Mouse (Mus musculus): ENCODE results near the gene Tcp10c. TPM values are rescaled to one million over a fixed set of nuclear protein-coding genes. Genes with fewer than 3 reads are reported as not detected.
"Not testable (repeated sequence)": the region's sequence is repeated elsewhere in the genome, so short reads cannot be mapped to it uniquely, and the experiment has no call there.

Tcp10c gene
- polyA plus RNA-seq, 1 experiment from 2014 or later = not detected

DNA sequence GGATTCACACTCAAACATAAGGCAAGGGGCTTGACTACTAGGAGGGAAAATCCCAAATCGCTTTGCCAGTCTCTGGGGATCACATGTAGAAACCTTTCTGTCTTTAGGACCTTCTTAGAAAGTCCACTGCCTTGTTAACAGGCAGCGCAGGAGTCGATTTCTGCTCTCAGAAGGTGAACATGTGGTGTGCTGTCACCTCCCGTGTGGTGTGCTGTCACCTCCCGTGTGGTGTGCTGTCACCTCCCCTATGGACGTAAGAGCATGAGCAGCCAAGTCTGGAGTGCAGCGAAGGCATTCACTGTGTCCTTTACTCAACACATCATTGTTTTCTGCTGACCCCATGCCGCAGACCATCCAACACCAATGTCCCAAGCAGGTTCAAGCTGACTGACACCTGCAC lies 1.1 kb upstream of the Tcp10c start:
- not testable (repeated sequence) for H3K36me3 ChIP-seq; H3K9ac ChIP-seq (replicated peaks); ATAC-seq (replicated peaks); H3K4me3 ChIP-seq; H3K4me1 ChIP-seq; H3K27me3 ChIP-seq; H3K4me2 ChIP-seq (replicated peaks); H3K27ac ChIP-seq (replicated peaks); H3K9me3 ChIP-seq
- 87% methylated on average over 8 of the region's 8 CpGs for WGBS

- ATAC-seq (replicated peaks) = 0 out of 2 replicates have a peak, but pooled peaks have one; percentile 26
- not testable (repeated sequence) for H3K9me3 ChIP-seq; H3K36me3 ChIP-seq; H3K9ac ChIP-seq (replicated peaks); H3K27me3 ChIP-seq; H3K27ac ChIP-seq (replicated peaks); H3K4me2 ChIP-seq (replicated peaks); H3K4me1 ChIP-seq; H3K4me3 ChIP-seq
- 88% methylated on average over 2 of the region's 2 CpGs for WGBS
Measured at GRCm38 (mm10) chr17:13362489-13362888, 8.1 kb downstream of the Tcp10c start.

DNA sequence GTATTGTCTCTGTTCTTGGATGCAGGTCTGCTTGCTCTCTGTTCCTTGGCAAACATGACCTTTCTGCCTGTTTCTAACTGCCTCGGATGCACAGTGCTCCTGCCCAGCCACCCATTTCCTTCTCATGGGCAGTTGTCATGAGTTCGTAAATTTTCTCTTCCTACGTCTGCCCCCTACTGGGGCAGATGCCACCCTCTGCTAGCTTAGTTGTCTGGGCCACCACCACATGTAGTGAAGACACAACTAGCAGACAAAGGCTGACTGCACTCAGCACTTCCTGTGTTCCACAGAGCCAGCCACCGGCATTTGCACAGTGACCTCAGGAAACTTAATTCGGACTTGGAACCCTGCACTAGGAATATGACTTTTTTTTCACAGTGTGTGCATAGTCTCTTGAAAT lies 9.4 kb downstream of the Tcp10c start:
- not testable (repeated sequence) for H3K27me3 ChIP-seq; H3K4me3 ChIP-seq; H3K4me1 ChIP-seq; H3K9me3 ChIP-seq; ATAC-seq (replicated peaks); H3K4me2 ChIP-seq (replicated peaks); H3K9ac ChIP-seq (replicated peaks); H3K27ac ChIP-seq (replicated peaks); H3K36me3 ChIP-seq
- 90% methylated on average over 4 of the region's 5 CpGs for WGBS

- not testable (repeated sequence) for H3K4me3 ChIP-seq; H3K27me3 ChIP-seq; H3K9me3 ChIP-seq; H3K4me2 ChIP-seq (replicated peaks); H3K36me3 ChIP-seq; H3K9ac ChIP-seq (replicated peaks); ATAC-seq (replicated peaks); H3K27ac ChIP-seq (replicated peaks); H3K4me1 ChIP-seq
- WGBS = 88% methylated on average over 9 of the region's 9 CpGs
Measured at GRCm38 (mm10) chr17:13364196-13364595, 9.8 kb downstream of the Tcp10c start.

DNA sequence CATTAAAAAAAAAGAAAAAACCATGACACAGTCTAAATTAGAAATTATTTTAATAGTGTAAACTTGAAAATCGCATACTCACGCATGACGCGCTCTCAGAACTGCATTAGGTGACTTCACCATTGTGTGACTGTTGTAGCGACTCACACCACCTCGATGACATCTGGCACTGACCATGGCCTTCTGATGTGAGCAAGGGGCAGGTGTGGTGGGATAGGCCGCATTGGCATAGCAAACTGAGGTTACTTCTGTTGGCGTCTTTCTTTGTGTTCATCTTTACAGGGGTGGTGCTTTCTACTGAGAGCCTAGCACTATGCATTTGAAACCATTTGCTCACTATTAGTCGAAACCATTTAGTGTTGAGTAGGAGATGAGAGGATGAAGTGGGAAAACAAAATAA lies 12.8 kb downstream of the Tcp10c start:
- not testable (repeated sequence) for H3K4me2 ChIP-seq (replicated peaks); H3K9ac ChIP-seq (replicated peaks); H3K4me3 ChIP-seq; H3K27ac ChIP-seq (replicated peaks); ATAC-seq (replicated peaks); H3K9me3 ChIP-seq; H3K27me3 ChIP-seq; H3K4me1 ChIP-seq; H3K36me3 ChIP-seq
- 94% methylated on average over 9 of the region's 9 CpGs for WGBS

DNA sequence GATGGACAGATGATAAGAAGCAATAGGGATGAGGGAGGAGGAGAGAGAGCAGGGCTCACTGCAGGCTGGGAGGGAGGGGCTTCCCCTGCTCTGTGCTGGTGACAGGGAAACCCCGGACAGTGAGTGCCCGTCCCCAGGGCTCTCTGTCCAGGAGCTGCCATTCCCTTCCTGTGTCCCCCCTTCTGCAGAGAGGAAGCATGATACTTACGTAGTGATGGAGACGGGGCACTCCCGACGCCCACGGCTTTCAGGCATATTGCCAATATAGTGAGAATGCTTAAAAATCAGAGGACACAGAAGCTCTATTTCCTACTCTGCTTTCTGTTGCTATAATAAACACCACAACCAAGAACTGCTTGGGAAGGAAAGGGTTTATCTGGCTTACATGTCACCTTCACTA lies 14.3 kb downstream of the Tcp10c start:
- H3K4me2 ChIP-seq (replicated peaks); H3K27ac ChIP-seq (replicated peaks); ATAC-seq (replicated peaks); H3K36me3 ChIP-seq; H3K27me3 ChIP-seq; H3K4me1 ChIP-seq; H3K4me3 ChIP-seq; H3K9ac ChIP-seq (replicated peaks); H3K9me3 ChIP-seq: not testable (repeated sequence)
- WGBS = 91% methylated on average over 7 of the region's 7 CpGs

GRCm38 (mm10) chr17:13370746-13371145 lies 16.4 kb downstream of the Tcp10c start:
- H3K9me3 ChIP-seq; H3K27me3 ChIP-seq; H3K4me3 ChIP-seq; H3K36me3 ChIP-seq; H3K9ac ChIP-seq (replicated peaks); H3K4me2 ChIP-seq (replicated peaks); H3K27ac ChIP-seq (replicated peaks); ATAC-seq (replicated peaks); H3K4me1 ChIP-seq: not testable (repeated sequence)
- 83% methylated on average over 6 of the region's 6 CpGs for WGBS

- H3K9ac ChIP-seq (replicated peaks); H3K27me3 ChIP-seq; ATAC-seq (replicated peaks); H3K9me3 ChIP-seq; H3K4me3 ChIP-seq; H3K4me2 ChIP-seq (replicated peaks); H3K36me3 ChIP-seq; H3K27ac ChIP-seq (replicated peaks); H3K4me1 ChIP-seq: not testable (repeated sequence)
- 88% methylated on average over 3 of the region's 3 CpGs for WGBS
Measured at GRCm38 (mm10) chr17:13378341-13378740, 24.0 kb downstream of the Tcp10c start.

DNA sequence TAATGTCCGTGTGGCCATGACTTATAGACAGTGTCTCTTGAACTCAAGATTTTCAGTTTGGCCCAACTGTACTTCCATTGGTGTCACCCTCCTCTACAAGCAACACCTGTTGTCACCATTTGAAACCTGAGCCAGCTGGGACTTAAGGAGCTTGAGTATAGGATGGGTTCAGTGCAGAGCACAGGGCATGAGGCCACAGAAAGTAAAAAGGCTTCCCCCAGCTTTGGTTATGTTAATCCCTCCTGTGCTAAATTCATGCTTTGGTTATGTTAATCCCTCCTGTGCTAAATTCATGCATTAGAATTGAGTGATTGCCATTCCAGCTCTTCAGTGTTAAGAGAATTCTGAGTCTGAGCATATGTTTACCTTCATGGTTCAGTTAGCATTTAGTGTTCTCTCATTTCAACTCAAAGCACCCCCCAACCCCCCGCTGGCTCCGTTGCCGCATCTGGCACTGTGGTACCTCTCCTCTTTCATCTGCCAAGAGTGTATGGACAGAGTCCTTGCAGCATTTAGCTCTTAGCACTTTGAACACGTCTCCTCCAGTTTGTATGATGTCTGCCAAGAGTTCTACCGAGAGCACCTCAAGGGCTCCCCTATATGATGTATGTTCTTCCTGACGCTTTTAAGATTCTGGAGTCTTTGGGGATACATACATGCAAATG lies 25.7 kb downstream of the Tcp10c start:
- not testable (repeated sequence) for H3K4me3 ChIP-seq; H3K4me1 ChIP-seq; H3K36me3 ChIP-seq; H3K27ac ChIP-seq (replicated peaks); H3K4me2 ChIP-seq (replicated peaks); H3K9ac ChIP-seq (replicated peaks); H3K27me3 ChIP-seq; H3K9me3 ChIP-seq
- ATAC-seq (replicated peaks) = peak; percentile 53
- WGBS = 74% methylated on average over 7 of the region's 7 CpGs

- not testable (repeated sequence) for H3K27ac ChIP-seq (replicated peaks); H3K4me2 ChIP-seq (replicated peaks); H3K9ac ChIP-seq (replicated peaks); H3K4me3 ChIP-seq; H3K27me3 ChIP-seq; H3K36me3 ChIP-seq; ATAC-seq (replicated peaks); H3K9me3 ChIP-seq; H3K4me1 ChIP-seq
- WGBS = 97% methylated on average over 2 of the region's 2 CpGs
Measured at GRCm38 (mm10) chr17:13381286-13381685, 26.9 kb downstream of the Tcp10c start.

DNA sequence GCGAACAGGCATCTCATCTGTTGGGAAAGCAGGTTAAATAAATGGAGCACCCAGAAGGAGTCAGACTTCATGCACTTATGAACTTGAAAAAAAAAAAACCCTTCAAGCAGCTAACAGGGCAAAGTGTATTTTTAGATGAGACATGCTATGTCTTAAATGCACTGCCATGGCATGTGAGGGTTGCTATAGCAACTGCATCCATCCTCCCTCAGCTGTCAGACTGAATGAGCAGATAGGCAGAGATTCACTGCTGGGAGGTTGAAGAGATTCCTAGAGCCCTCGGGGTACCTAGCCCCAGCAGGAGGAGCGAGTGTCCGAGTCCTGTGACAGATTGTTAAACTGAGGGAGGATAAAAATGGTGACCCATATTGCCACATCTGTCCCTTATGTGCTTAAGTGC lies 36.6 kb downstream of the Tcp10c start:
- WGBS = 95% methylated on average over 1 of the region's 4 CpGs
- ATAC-seq (replicated peaks) = peak; percentile 82
- not testable (repeated sequence) for H3K27ac ChIP-seq (replicated peaks)

DNA sequence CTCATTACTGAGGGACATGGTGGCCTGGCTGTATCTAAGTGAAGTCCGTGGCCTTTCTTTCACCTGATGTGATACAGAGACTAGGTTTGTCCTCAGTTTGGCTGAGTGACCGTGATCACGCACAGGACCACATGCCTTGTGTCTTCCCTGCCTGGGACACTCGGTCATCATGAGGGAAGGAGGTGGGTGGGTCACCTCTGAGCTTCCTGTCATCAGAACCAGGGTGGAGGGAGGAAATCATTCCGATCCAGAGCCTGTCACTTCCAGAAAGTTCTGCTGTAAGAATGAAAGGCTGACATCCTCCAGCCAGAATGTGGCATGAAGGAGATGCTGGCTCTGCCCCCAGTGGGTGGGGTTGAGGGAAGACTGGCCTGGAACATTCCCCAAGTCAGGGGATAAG lies 45.6 kb downstream of the Tcp10c start:
- not testable (repeated sequence) for H3K4me1 ChIP-seq; H3K27ac ChIP-seq (replicated peaks); ATAC-seq (replicated peaks); H3K9me3 ChIP-seq; H3K27me3 ChIP-seq; H3K9ac ChIP-seq (replicated peaks); H3K4me3 ChIP-seq; H3K36me3 ChIP-seq; H3K4me2 ChIP-seq (replicated peaks)
- WGBS = 86% methylated on average over 4 of the region's 5 CpGs

More for the DNA sequence above, 36.6 kb downstream of the Tcp10c start:
- H3K9ac ChIP-seq (replicated peaks); H3K9me3 ChIP-seq; H3K36me3 ChIP-seq; H3K4me1 ChIP-seq; H3K4me3 ChIP-seq; H3K4me2 ChIP-seq (replicated peaks); H3K27me3 ChIP-seq: not testable (repeated sequence)

DNA sequence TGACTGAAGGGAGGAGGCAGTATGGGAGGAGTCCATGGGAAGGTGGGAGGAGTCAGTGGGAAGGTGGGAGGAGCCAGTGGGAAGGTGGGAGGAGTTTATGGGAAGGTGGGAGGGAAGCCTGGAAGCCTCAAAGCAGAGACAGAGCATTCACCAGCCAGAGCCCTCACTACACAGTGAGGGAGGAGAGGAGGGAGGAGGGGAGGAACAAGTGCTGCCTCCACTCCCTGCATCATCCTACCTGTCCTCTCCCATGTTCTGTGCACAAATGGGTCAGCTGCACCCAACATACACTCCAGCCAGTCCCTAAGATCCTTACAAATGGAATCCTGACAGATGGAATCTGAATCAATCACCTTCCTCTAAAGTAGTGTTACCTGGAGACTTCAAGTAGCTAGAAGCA lies 47.7 kb downstream of the Tcp10c start:
- not testable (repeated sequence) for H3K27me3 ChIP-seq; H3K36me3 ChIP-seq; H3K9me3 ChIP-seq; ATAC-seq (replicated peaks); H3K27ac ChIP-seq (replicated peaks); H3K9ac ChIP-seq (replicated peaks); H3K4me3 ChIP-seq; H3K4me1 ChIP-seq; H3K4me2 ChIP-seq (replicated peaks)

All from forebrain, embryonic 15.5 days (tissue).